Mouse (Mus musculus): ENCODE measurements around the gene Pomgnt2.

Pomgnt2 gene

DNA sequence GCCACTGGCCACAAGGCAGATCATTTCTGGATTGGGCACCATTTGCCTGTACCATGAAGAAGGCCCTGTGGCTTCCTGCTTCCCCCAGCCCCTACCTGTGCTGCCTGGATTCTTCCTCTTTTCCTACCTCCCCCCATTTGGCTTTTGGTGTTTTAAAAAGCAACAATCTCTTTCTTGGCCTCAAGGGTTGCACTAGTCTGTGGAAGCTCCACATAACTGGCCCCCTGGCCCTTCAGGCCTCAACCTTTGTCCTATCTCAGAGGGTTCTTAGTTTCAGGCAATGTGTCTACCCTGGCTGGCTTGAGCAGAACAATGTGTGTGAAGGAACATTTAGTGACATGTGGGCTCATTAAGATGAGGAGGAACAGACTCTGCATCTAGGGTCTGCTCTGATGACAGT lies at the start of gene Pomgnt2:
TSS of gene Pomgnt2 (minus strand) at position 101 of the 400 bp plus-strand sequence.
- in situ Hi-C loops (cut with MboI; ENCODE audit: low sequenced_read_pairs): no loop called here

DNA sequence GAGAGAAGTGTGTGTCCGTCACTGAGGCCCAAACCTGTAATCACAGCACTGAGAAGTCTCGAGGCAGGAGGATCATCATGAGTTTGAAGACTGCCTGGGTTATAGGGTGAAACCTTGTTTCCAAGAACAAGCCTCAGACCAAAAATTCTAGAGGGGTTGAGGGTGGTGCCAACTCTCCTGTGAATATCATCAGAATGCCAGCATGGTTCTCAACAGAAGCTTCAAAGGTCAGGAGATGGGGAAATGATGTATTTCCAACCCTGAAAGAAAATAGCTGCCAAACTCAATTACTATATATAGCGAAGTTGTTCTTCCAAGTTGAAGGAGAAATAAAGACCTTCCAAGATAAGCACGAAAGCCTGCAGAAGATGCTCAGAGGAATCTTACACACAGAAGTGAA lies 42.9 kb upstream of the Pomgnt2 start:
- in situ Hi-C loops (cut with MboI; ENCODE audit: low sequenced_read_pairs): no loop called here

GRCm38 (mm10) chr9:122038631-122039030 lies 41.7 kb upstream of the Pomgnt2 start:
- in situ Hi-C loops (cut with MboI; ENCODE audit: low sequenced_read_pairs): no loop called here

DNA sequence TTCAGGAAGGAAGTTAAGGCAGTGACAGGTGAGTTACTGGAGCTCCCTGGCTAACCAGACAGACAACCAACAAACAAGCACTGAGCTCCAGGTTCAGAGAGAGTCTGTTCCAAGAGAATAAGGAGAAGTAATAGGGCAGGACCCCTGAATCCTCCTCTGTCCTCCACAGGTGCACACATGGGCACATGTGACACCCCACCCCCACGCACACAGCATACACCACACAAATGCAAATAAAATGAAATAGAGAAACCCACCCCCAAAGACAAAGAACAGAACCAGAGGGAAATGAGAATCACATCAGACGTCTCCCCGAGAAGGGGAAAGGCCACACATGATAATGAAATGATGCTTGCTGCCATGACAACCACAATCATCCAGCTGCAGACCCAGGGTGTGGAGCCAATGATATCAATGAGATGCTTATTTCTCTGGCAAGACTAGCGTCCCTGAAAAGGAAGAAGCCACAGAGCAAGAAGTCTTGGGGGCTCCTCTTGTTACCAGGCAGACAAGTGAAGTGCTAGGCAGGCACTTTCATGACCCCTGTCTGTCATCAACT lies 39.7 kb upstream of the Pomgnt2 start:
- in situ Hi-C loops (cut with MboI; ENCODE audit: low sequenced_read_pairs): no loop called here

GRCm38 (mm10) chr9:122035807-122036206 lies 38.9 kb upstream of the Pomgnt2 start:
- in situ Hi-C loops (cut with MboI; ENCODE audit: low sequenced_read_pairs): no loop called here

DNA sequence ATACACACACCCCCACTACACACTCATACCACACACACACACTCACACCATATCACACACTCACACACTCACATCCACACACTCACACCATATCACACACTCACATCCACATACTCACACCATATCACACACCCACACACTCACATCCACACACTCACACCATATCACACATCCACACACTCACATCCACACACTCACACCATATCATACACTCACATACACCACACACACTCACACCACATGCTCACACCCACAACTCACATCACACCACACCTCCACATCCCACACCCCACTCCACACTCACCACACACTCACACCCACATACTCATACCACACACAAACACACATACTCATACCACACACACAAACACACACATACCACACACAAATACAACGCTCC lies 38.0 kb upstream of the Pomgnt2 start:
- in situ Hi-C loops (cut with MboI; ENCODE audit: low sequenced_read_pairs): no loop called here

- in situ Hi-C loops (cut with MboI; ENCODE audit: low sequenced_read_pairs): no loop called here
Observed at GRCm38 (mm10) chr9:122032071-122032470, 35.2 kb upstream of the Pomgnt2 start.

DNA sequence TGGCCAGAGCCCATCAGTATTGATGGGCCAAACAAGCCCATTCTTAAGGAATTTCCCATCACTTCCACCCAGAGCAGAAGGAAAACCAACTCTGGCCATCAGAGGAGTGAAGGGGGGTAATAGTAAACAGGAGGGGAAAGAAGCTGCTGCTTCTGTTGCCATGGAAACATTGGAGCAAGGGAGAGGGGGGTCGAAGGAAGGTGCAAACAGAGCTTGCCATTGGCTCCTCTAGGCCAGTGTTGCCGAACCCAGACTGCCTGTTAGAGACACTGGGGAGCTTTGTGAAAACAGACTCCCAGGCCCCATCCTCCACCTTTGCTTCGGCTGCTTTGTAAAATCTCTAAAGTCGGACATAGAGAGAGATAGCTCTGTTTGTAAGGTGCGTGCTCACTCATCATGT lies 33.8 kb upstream of the Pomgnt2 start:
- in situ Hi-C loops (cut with MboI; ENCODE audit: low sequenced_read_pairs): no loop called here

DNA sequence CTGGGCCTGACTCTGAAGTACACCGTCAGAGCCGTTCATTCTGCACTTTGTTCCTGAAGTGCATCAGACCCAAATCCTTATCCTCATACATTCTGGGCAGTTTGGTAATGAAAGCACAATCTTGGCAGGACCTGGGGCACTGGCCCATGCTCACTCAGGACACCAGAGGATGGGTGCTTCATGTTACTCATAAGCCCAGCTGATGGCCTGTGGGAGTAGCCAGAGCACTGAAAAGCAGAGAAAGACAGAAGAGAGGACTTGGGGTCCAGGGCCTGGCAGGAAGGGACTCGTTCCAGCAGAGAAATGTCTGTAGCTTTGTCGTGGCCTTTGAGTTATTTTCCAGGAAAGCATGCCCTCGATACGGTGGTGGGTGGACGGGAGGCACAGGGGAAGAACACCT lies 32.9 kb upstream of the Pomgnt2 start:
- in situ Hi-C loops (cut with MboI; ENCODE audit: low sequenced_read_pairs): loop anchor here (10.0 kb wide), 1 partner anchor 155 kb away; no protein-coding TSS in a partner anchor

GRCm38 (mm10) chr9:122027914-122028745 lies 31.2 kb upstream of the Pomgnt2 start:
- in situ Hi-C loops (cut with MboI; ENCODE audit: low sequenced_read_pairs): loop anchor here (10.0 kb wide), 1 partner anchor 157 kb away; no protein-coding TSS in a partner anchor

GRCm38 (mm10) chr9:122027081-122027913 lies 30.4 kb upstream of the Pomgnt2 start:
- in situ Hi-C loops (cut with MboI; ENCODE audit: low sequenced_read_pairs): loop anchor here (10.0 kb wide), 1 partner anchor 158 kb away; no protein-coding TSS in a partner anchor

DNA sequence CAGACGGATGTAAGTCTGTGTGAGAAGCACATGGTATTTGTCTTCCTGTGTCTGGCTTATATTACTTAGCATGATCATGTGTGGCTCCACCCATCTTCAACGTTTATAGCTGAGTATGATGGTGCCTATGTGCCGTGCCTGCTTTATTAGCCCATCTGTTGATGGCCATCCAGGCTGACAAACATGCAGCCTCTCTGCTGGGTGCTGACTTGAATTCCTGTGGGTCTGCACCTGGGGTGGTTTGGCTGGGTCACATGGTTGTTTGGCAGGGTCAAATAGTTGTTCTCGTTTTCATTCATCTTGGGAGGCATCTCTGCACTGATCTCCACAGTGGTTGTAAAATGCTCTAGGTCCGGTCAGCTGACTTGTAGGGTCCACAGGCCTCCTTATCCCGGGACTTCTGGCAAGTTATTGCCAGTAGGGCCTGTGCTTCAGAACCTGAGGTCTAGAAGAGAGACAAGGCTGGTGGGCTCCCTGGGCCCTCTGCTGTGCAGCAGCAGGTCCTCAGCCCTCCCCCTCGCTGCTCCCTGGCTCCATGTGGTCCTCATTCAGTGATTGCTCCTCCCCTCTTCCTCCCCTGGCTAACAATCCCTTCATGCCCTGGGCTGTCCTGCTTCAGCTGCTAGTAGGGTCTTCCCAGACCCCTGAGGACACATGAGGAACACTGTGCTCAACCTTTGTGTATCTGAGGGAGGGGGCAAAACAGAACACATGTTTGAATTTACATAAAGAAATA lies 29.1 kb upstream of the Pomgnt2 start:
- in situ Hi-C loops (cut with MboI; ENCODE audit: low sequenced_read_pairs): loop anchor here (10.0 kb wide), 1 partner anchor 159 kb away; no protein-coding TSS in a partner anchor

DNA sequence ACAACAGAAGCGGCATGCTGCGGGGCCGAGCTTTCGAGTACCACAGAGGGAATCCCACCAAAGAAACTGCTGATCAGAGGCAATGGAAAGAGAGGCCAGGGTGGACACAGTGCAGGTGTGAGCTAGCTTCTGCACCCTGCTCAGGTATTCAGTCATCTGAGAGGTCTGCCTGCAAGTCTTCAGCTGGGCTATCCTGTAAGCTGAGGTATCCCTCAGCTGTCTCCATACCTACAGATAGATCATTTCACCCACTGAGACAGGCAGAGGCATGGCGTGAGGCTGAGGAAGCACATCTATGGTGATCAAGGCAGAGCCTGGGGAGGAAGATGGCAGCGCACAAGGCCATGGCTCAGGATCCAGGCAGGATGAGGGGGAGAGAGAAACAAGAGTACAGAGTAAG lies 27.5 kb upstream of the Pomgnt2 start:
- in situ Hi-C loops (cut with MboI; ENCODE audit: low sequenced_read_pairs): loop anchor here (10.0 kb wide), 1 partner anchor 160 kb away; no protein-coding TSS in a partner anchor

DNA sequence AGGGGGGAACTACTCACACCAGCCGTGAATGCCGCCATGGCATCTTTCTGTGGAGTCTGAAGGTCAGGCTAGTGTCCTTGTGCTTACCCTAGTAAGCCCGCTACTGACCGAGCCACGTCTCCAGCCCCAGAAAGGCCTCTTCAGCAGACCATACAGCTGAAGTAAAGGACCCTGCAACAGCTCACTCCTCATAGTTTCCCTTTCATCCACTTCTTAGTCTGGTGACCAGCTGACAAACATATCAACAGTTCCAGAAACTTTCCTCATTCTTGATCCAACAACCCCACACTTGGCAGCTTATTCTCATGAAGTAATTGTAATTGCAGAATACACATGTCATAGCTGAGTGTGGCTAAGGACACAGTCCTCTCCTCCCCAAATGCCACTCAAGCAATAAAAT lies 27.0 kb upstream of the Pomgnt2 start:
- in situ Hi-C loops (cut with MboI; ENCODE audit: low sequenced_read_pairs): loop anchor here (10.0 kb wide), 1 partner anchor 161 kb away; no protein-coding TSS in a partner anchor

DNA sequence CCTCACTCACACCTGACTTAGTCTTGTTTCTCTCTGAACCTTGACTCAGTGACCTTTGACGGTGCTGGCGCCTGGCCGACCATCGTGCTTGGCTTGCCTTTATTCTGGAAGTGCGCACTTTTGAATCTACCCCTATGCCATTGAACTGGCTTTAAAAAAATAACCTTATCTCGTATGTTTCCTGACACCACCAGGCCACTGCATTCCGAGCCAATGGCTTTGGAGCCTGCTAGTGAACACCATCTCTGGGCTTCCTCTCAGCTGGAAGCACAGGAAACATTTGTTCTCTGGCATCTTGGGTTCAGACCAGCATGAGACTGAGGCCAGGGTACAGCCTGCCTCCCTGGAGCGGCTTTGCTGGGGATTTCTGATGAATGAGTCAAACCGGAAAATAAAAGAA lies 25.9 kb upstream of the Pomgnt2 start:
- in situ Hi-C loops (cut with MboI; ENCODE audit: low sequenced_read_pairs): loop anchor here (10.0 kb wide), 1 partner anchor 162 kb away; no protein-coding TSS in a partner anchor

DNA sequence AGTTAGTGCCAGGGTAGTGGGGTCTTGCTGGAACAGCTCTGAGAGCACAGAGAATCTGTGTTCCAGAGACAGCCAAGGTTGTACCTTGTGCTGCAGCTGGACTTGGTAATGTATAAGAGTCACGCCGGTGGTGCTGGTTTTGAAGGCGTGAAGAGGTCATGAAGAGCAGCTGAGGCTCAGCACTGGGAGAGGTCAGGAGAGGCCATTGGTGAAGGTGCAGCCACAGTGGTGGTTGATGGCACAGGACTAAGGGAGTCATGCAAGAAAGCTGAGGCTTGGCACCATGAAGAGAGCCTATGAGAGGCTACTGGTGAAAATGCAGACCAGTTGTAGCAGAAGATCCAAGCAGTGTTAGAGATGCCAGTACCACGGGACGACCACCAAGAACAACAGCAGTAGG lies 24.7 kb upstream of the Pomgnt2 start:
- in situ Hi-C loops (cut with MboI; ENCODE audit: low sequenced_read_pairs): loop anchor here (10.0 kb wide), 1 partner anchor 163 kb away; no protein-coding TSS in a partner anchor

DNA sequence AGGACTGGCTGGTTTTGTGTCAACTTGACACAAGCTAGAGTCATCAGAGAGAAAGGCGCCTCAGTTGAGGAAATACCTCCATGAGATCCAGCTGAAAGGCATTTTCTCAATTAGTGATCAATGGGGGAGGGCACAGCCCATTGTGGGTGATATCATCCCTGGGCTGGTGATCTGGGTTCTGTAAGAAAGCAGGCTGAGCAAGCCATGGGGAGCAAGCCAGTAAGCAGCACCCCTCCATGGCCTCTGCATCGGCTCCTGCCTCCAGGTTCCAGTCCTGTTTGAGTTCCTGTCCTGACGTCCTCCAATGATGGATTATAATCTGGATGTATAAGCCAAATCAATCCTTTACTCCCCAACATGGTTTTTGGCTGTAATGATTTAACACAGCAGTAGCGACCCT lies 24.3 kb upstream of the Pomgnt2 start:
- in situ Hi-C loops (cut with MboI; ENCODE audit: low sequenced_read_pairs): loop anchor here (10.0 kb wide), 1 partner anchor 164 kb away; no protein-coding TSS in a partner anchor

GRCm38 (mm10) chr9:122020321-122020720 lies 23.4 kb upstream of the Pomgnt2 start:
- in situ Hi-C loops (cut with MboI; ENCODE audit: low sequenced_read_pairs): loop anchor here (10.0 kb wide), 1 partner anchor 164 kb away; no protein-coding TSS in a partner anchor

GRCm38 (mm10) chr9:122018782-122019395 lies 22.0 kb upstream of the Pomgnt2 start:
- in situ Hi-C loops (cut with MboI; ENCODE audit: low sequenced_read_pairs): no loop called here

DNA sequence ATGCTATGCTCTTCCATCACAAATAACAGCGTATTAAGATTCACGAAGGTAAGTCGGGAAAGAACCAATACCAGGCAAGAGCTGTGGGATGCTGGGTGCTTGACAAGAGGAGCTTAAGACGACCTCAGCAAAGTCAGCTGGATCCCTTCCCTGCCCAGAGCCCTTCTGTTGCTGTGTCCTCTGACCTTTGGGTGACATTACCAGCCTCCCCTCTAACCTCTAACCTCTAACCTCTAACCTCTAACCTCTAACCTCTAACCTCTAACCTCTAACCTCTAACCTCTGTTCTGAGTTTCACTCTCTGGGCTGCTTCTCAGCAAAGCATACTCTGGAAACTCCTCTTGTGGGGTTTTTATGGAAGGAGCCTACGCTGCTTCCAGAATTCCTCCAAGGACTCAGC lies 21.2 kb upstream of the Pomgnt2 start:
- in situ Hi-C loops (cut with MboI; ENCODE audit: low sequenced_read_pairs): no loop called here
